Mouse (Mus musculus) embryonic facial prominence, embryonic 10.5 days (tissue): ENCODE results near the gene Nfasc. TPM values are rescaled to one million over a fixed set of nuclear protein-coding genes. Genes with fewer than 3 reads are reported as not detected.
A peak's percentile ranks its signal among the peaks of the same experiment; 100 is the strongest.

Source experiments
- DNase-seq: peaks from one replicate; pipeline ENCODE4 v3.0.0-alpha.2; 2017; ENCODE audit warnings: low spot score
- H3K27ac ChIP-seq: fragments of 300-500 bp; sonication (generic); replicated peaks from 2 replicates; pipeline ENCODE4 v1.5.1; 2016; ENCODE audit warnings: mild to moderate bottlenecking
- H3K27me3 ChIP-seq: fragments of 300-500 bp; sonication (generic); replicated peaks from 2 replicates; pipeline ENCODE4 v1.6.1; 2016; ENCODE audit warnings: low read depth, mild to moderate bottlenecking; ENCODE audit not compliant: poor library complexity, severe bottlenecking
- H3K36me3 ChIP-seq: fragments of 300-500 bp; sonication (generic); replicated peaks from 2 replicates; pipeline ENCODE4 v1.6.1; 2016; ENCODE audit warnings: mild to moderate bottlenecking, moderate library complexity
- H3K4me1 ChIP-seq: fragments of 300-500 bp; sonication (generic); 2 replicates; pipeline ENCODE4 v1.6.1; 2016
- H3K4me3 ChIP-seq: fragments of 300-500 bp; sonication (generic); 2 replicates; pipeline ENCODE4 v1.5.1; 2016; ENCODE audit warnings: mild to moderate bottlenecking, moderate library complexity
- H3K9me3 ChIP-seq: fragments of 300-500 bp; sonication (generic); 2 replicates; pipeline ENCODE4 v1.6.1; 2016; ENCODE audit warnings: mild to moderate bottlenecking
- WGBS: fragments of 180-500 bp; shearing (Covaris S2); methylation state at CpG from one replicate; pipeline ENCODE4 v1.1.7; 2016; 5-methylcytosine and 5-hydroxymethylcytosine counted together
- polyA plus RNA-seq: library from polyadenylated mRNA; unstranded; fragments of >200 nt; fragmentation: Nextera tagmentation; extraction: Ambion mirVana; gene quantifications from 2 replicates; pipeline ENCODE4 v1.2.1, GENCODE M21; 2016

Gene Nfasc
- polyA plus RNA-seq, 1 experiment from 2014 or later = 5.2 TPM

GRCm38 (mm10) chr1:132628183-132628582, 113.4 kb downstream of the Nfasc start:
- no peak for DNase-seq
- no peaks in the 10 kb centered on the region for H3K36me3 ChIP-seq
- no peaks in the 10 kb centered on the region for H3K9me3 ChIP-seq
- peaks cover 47% of the 10 kb centered on the region for H3K4me1 ChIP-seq
- H3K27me3 ChIP-seq = peaks cover 38% of the 10 kb centered on the region; the same call in 1 of the 2 replicates
- 92% methylated on average over 8 of the region's 8 CpGs for WGBS
- H3K27ac ChIP-seq = no peak overlapping the region
- no peak overlapping the region for H3K4me3 ChIP-seq

- Histone ChIP-seq H3K27me3 (peaks cover 31% of the 10 kb centered on the region), H3K4me3 (no peak overlapping the region), H3K9me3 (no peaks in the 10 kb centered on the region), H3K36me3 (no peaks in the 10 kb centered on the region), H3K4me1 (peaks cover 45% of the 10 kb centered on the region), H3K27ac (no peak overlapping the region)
- no peak for DNase-seq
- WGBS = 77% methylated on average over 7 of the region's 7 CpGs
These were observed 115.4 kb downstream of the Nfasc start for GRCm38 (mm10) chr1:132626125-132626756.

GRCm38 (mm10) chr1:132625034-132625433, 116.6 kb downstream of the Nfasc start:
- Histone ChIP-seq H3K4me1 (peaks cover 45% of the 10 kb centered on the region), H3K27me3 (peaks cover 33% of the 10 kb centered on the region), H3K9me3 (no peaks in the 10 kb centered on the region), H3K4me3 (no peak overlapping the region), H3K27ac (no peak overlapping the region; the same call in 1 of the 2 replicates), H3K36me3 (no peaks in the 10 kb centered on the region)
- DNase-seq = peak; percentile 21
- 68% methylated on average over 6 of the region's 6 CpGs for WGBS

GRCm38 (mm10) chr1:132624466-132624865, 117.1 kb downstream of the Nfasc start:
- peaks cover 45% of the 10 kb centered on the region for H3K4me1 ChIP-seq
- H3K27me3 ChIP-seq = peaks cover 28% of the 10 kb centered on the region
- no peak overlapping the region for H3K4me3 ChIP-seq
- DNase-seq = no peak
- H3K9me3 ChIP-seq = no peaks in the 10 kb centered on the region
- 49% methylated on average over 1 of the region's 1 CpGs for WGBS
- H3K27ac ChIP-seq = no peak overlapping the region
- no peaks in the 10 kb centered on the region for H3K36me3 ChIP-seq

GRCm38 (mm10) chr1:132623641-132624336, 117.8 kb downstream of the Nfasc start:
- WGBS = 55% methylated on average over 14 of the region's 14 CpGs
- Histone ChIP-seq H3K36me3 (no peaks in the 10 kb centered on the region), H3K27ac (peak overlapping the region; percentile 48)

GRCm38 (mm10) chr1:132612066-132612465, 129.5 kb downstream of the Nfasc start:
- 91% methylated on average over 4 of the region's 4 CpGs for WGBS
- no peak overlapping the region for H3K4me3 ChIP-seq
- H3K9me3 ChIP-seq = no peaks in the 10 kb centered on the region
- H3K27ac ChIP-seq = no peak overlapping the region
- no peak for DNase-seq
- H3K4me1 ChIP-seq = no peaks in the 10 kb centered on the region
- H3K36me3 ChIP-seq = no peaks in the 10 kb centered on the region
- H3K27me3 ChIP-seq = no peaks in the 10 kb centered on the region

More at GRCm38 (mm10) chr1:132623641-132624336, 117.8 kb downstream of the Nfasc start:
- Histone ChIP-seq H3K27me3 (peaks cover 23% of the 10 kb centered on the region), H3K9me3 (no peaks in the 10 kb centered on the region), H3K4me3 (no peak overlapping the region), H3K4me1 (peaks cover 41% of the 10 kb centered on the region)
- DNase-seq = peak; percentile 21

GRCm38 (mm10) chr1:132609048-132609634, 132.5 kb downstream of the Nfasc start:
- Histone ChIP-seq H3K4me1 (no peaks in the 10 kb centered on the region), H3K27ac (no peak overlapping the region), H3K36me3 (no peaks in the 10 kb centered on the region; the same call in 1 of the 2 replicates), H3K9me3 (no peaks in the 10 kb centered on the region), H3K27me3 (no peaks in the 10 kb centered on the region), H3K4me3 (no peak overlapping the region)
- DNase-seq = peak; percentile 72
- 31% methylated on average over 4 of the region's 4 CpGs for WGBS

- Histone ChIP-seq H3K27me3 (peaks cover 20% of the 10 kb centered on the region), H3K27ac (no peak overlapping the region; the same call in 1 of the 2 replicates), H3K9me3 (no peaks in the 10 kb centered on the region), H3K4me1 (peaks cover 13% of the 10 kb centered on the region), H3K36me3 (no peaks in the 10 kb centered on the region; the same call in 1 of the 2 replicates), H3K4me3 (no peak overlapping the region)
- DNase-seq = peak; percentile 33
- 47% methylated on average over 8 of the region's 8 CpGs for WGBS
These were observed 139.4 kb downstream of the Nfasc start for GRCm38 (mm10) chr1:132602161-132602560.

GRCm38 (mm10) chr1:132598024-132598423, 143.6 kb downstream of the Nfasc start:
- Histone ChIP-seq H3K9me3 (no peaks in the 10 kb centered on the region), H3K4me1 (peaks cover 27% of the 10 kb centered on the region), H3K27me3 (peaks cover 30% of the 10 kb centered on the region), H3K27ac (no peak overlapping the region), H3K4me3 (no peak overlapping the region), H3K36me3 (no peaks in the 10 kb centered on the region)
- WGBS = 94% methylated on average over 5 of the region's 5 CpGs
- DNase-seq = no peak

- no peaks in the 10 kb centered on the region for H3K36me3 ChIP-seq
- 39% methylated on average over 6 of the region's 6 CpGs for WGBS
- H3K9me3 ChIP-seq = no peaks in the 10 kb centered on the region
- H3K4me3 ChIP-seq = no peak overlapping the region
- H3K27me3 ChIP-seq = peaks cover 30% of the 10 kb centered on the region
- H3K27ac ChIP-seq = no peak overlapping the region
- peaks cover 14% of the 10 kb centered on the region for H3K4me1 ChIP-seq
- DNase-seq = no peak
These were observed 145.9 kb downstream of the Nfasc start for GRCm38 (mm10) chr1:132595741-132596140.

- H3K4me1 ChIP-seq = peaks cover 14% of the 10 kb centered on the region
- 15% methylated on average over 4 of the region's 4 CpGs for WGBS
- no peaks in the 10 kb centered on the region for H3K36me3 ChIP-seq
- H3K9me3 ChIP-seq = no peaks in the 10 kb centered on the region
- no peak overlapping the region for H3K4me3 ChIP-seq
- DNase-seq = peak; percentile 79
- H3K27me3 ChIP-seq = peaks cover 30% of the 10 kb centered on the region
- H3K27ac ChIP-seq = no peak overlapping the region
These were observed 147.0 kb downstream of the Nfasc start for GRCm38 (mm10) chr1:132594587-132594986.

- 86% methylated on average over 5 of the region's 5 CpGs for WGBS
- peaks cover 19% of the 10 kb centered on the region for H3K4me1 ChIP-seq
These were observed 149.5 kb downstream of the Nfasc start for GRCm38 (mm10) chr1:132592145-132592544.

More at GRCm38 (mm10) chr1:132592145-132592544, 149.5 kb downstream of the Nfasc start:
- no peak for DNase-seq
- H3K36me3 ChIP-seq = no peaks in the 10 kb centered on the region
- H3K27ac ChIP-seq = no peak overlapping the region
- no peak overlapping the region for H3K4me3 ChIP-seq
- H3K9me3 ChIP-seq = no peaks in the 10 kb centered on the region
- peaks cover 10% of the 10 kb centered on the region for H3K27me3 ChIP-seq
